Mouse (Mus musculus) liver, embryonic 14.5 days (tissue): ENCODE data around the gene Zdhhc13.

Experiments used
- CTCF ChIP-seq: IDR thresholded peaks from 2 replicates; pipeline ENCODE4 v1.5.1; 2016; ENCODE audit warnings: antibody characterized with exemption, low read depth, control low read depth
- EP300 ChIP-seq: IDR thresholded peaks from 2 replicates; pipeline ENCODE4 v1.6.1; 2016; ENCODE audit warnings: antibody characterized with exemption, low read depth

GRCm38 (mm10) chr7:48791412-48791811, 2.6 kb downstream of the Zdhhc13 start:
- TF ChIP-seq CTCF (no peak), EP300 (peak; percentile 47)
